Mouse (Mus musculus): Measurements from ENCODE around the gene Cdkl4. TPM values are rescaled to one million over a fixed set of nuclear protein-coding genes. Genes with fewer than 3 reads are reported as not detected.
"Not testable (repeated sequence)": the region's sequence is repeated elsewhere in the genome, so short reads cannot be mapped to it uniquely, and the experiment has no call there.

Cdkl4 gene
- total and polyA plus RNA-seq, 2 experiments from 2014 or later, result 0.05 TPM; not detected in 1

GRCm38 (mm10) chr17:80543646-80544045, 34.0 kb downstream of the Cdkl4 start:
- Histone ChIP-seq H3K9me3 (replicated peaks; ENCODE audit: control insufficient read depth, low read length) (no peaks in the 10 kb centered on the region), H3K27me3 (ENCODE audit: control insufficient read depth, insufficient read depth, low read length) (no peaks in the 10 kb centered on the region), H3K4me3 (ENCODE audit: low read depth, low read length) (no peak overlapping the region), H3K36me3 (replicated peaks; ENCODE audit: control insufficient read depth, insufficient read depth, low read length) (no peaks in the 10 kb centered on the region), H3K27ac (ENCODE audit: low read depth) (no peak overlapping the region), H3K9ac (replicated peaks; ENCODE audit: low read depth, low read length) (no peak overlapping the region), H3K4me1 (ENCODE audit: control insufficient read depth, insufficient read depth) (no peaks in the 10 kb centered on the region), H3K4me2 (ENCODE audit: low read depth, low read length) (no peak overlapping the region)
- no peak for TF ChIP-seq EP300 (IDR thresholded peaks at IDR 0.05; ENCODE audit: low read depth)
- no peak for TF ChIP-seq CTCF (IDR thresholded peaks at IDR 0.05; ENCODE audit: low read depth)
- ATAC-seq (ENCODE audit: insufficient read depth, low read depth) (no peak), DNase-seq (ENCODE audit: low spot score) (no peak)
- WGBS, result 85% methylated on average over 20 of the region's 20 CpGs

GRCm38 (mm10) chr17:80537136-80537535, 40.5 kb downstream of the Cdkl4 start:
- H3K36me3 ChIP-seq (replicated peaks; ENCODE audit: control insufficient read depth, insufficient read depth, low read length), result no peaks in the 10 kb centered on the region
- peaks cover 8% of the 10 kb centered on the region; the same call in 1 of the 2 replicates for H3K9me3 ChIP-seq (replicated peaks; ENCODE audit: control insufficient read depth, low read length)
- no peak overlapping the region for H3K4me3 ChIP-seq (ENCODE audit: low read depth, low read length)
- 57% methylated on average over 6 of the region's 6 CpGs for WGBS
- no peak overlapping the region for H3K9ac ChIP-seq (replicated peaks; ENCODE audit: low read depth, low read length)
- no peak overlapping the region for H3K27ac ChIP-seq (ENCODE audit: low read depth)
- ATAC-seq (ENCODE audit: insufficient read depth, low read depth) (no peak), DNase-seq (ENCODE audit: low spot score) (no peak)
- no peaks in the 10 kb centered on the region for H3K4me1 ChIP-seq (ENCODE audit: control insufficient read depth, insufficient read depth)
- no peak overlapping the region for H3K4me2 ChIP-seq (ENCODE audit: low read depth, low read length)
- TF ChIP-seq EP300 (IDR thresholded peaks at IDR 0.05; ENCODE audit: low read depth) (no peak), CTCF (IDR thresholded peaks at IDR 0.05; ENCODE audit: low read depth) (no peak)
- no peaks in the 10 kb centered on the region for H3K27me3 ChIP-seq (ENCODE audit: control insufficient read depth, insufficient read depth, low read length)

- Histone ChIP-seq H3K27me3 (ENCODE audit: control insufficient read depth, insufficient read depth, low read length) (no peaks in the 10 kb centered on the region), H3K36me3 (replicated peaks; ENCODE audit: control insufficient read depth, insufficient read depth, low read length) (no peaks in the 10 kb centered on the region), H3K9ac (replicated peaks; ENCODE audit: low read depth, low read length) (no peak overlapping the region), H3K9me3 (replicated peaks; ENCODE audit: control insufficient read depth, low read length) (peaks cover 8% of the 10 kb centered on the region; the same call in 1 of the 2 replicates), H3K27ac (ENCODE audit: low read depth) (no peak overlapping the region), H3K4me2 (ENCODE audit: low read depth, low read length) (no peak overlapping the region), H3K4me3 (ENCODE audit: low read depth, low read length) (no peak overlapping the region), H3K4me1 (ENCODE audit: control insufficient read depth, insufficient read depth) (no peaks in the 10 kb centered on the region)
- DNase-seq (ENCODE audit: low spot score), result no peak
- no peak for TF ChIP-seq EP300 (IDR thresholded peaks at IDR 0.05; ENCODE audit: low read depth)
- TF ChIP-seq CTCF (IDR thresholded peaks at IDR 0.05; ENCODE audit: low read depth), result no peak
- ATAC-seq (ENCODE audit: insufficient read depth, low read depth), result no peak
- 35% methylated on average over 6 of the region's 6 CpGs for WGBS
These were observed 42.0 kb downstream of the Cdkl4 start for GRCm38 (mm10) chr17:80535633-80536032.

- 50% methylated on average over 2 of the region's 2 CpGs for WGBS
- not testable (repeated sequence) for H3K4me1 ChIP-seq (ENCODE audit: control insufficient read depth, insufficient read depth); DNase-seq (ENCODE audit: low spot score); H3K4me3 ChIP-seq (ENCODE audit: low read depth, low read length); H3K36me3 ChIP-seq (replicated peaks; ENCODE audit: control insufficient read depth, insufficient read depth, low read length); H3K27ac ChIP-seq (ENCODE audit: low read depth); H3K9ac ChIP-seq (replicated peaks; ENCODE audit: low read depth, low read length); ATAC-seq (ENCODE audit: insufficient read depth, low read depth); H3K9me3 ChIP-seq (replicated peaks; ENCODE audit: control insufficient read depth, low read length); H3K27me3 ChIP-seq (ENCODE audit: control insufficient read depth, insufficient read depth, low read length); H3K4me2 ChIP-seq (ENCODE audit: low read depth, low read length)
These were observed 46.3 kb downstream of the Cdkl4 start for GRCm38 (mm10) chr17:80531351-80531750.

GRCm38 (mm10) chr17:80523231-80523630, 54.4 kb downstream of the Cdkl4 start:
- Histone ChIP-seq H3K27ac (ENCODE audit: low read depth) (no peak overlapping the region), H3K27me3 (ENCODE audit: control insufficient read depth, insufficient read depth, low read length) (no peaks in the 10 kb centered on the region), H3K4me2 (ENCODE audit: low read depth, low read length) (no peak overlapping the region), H3K36me3 (replicated peaks; ENCODE audit: control insufficient read depth, insufficient read depth, low read length) (no peaks in the 10 kb centered on the region), H3K9ac (replicated peaks; ENCODE audit: low read depth, low read length) (no peak overlapping the region), H3K4me3 (ENCODE audit: low read depth, low read length) (no peak overlapping the region), H3K9me3 (replicated peaks; ENCODE audit: control insufficient read depth, low read length) (no peaks in the 10 kb centered on the region), H3K4me1 (ENCODE audit: control insufficient read depth, insufficient read depth) (no peaks in the 10 kb centered on the region)
- ATAC-seq (ENCODE audit: insufficient read depth, low read depth), result no peak
- no peak for DNase-seq (ENCODE audit: low spot score)
- TF ChIP-seq EP300 (IDR thresholded peaks at IDR 0.05; ENCODE audit: low read depth) (no peak), CTCF (IDR thresholded peaks at IDR 0.05; ENCODE audit: low read depth) (no peak)
- 82% methylated on average over 3 of the region's 3 CpGs for WGBS

- Histone ChIP-seq H3K4me2 (ENCODE audit: low read depth, low read length) (no peak overlapping the region), H3K36me3 (replicated peaks; ENCODE audit: control insufficient read depth, insufficient read depth, low read length) (no peaks in the 10 kb centered on the region), H3K27me3 (ENCODE audit: control insufficient read depth, insufficient read depth, low read length) (no peaks in the 10 kb centered on the region), H3K4me1 (ENCODE audit: control insufficient read depth, insufficient read depth) (no peaks in the 10 kb centered on the region), H3K4me3 (ENCODE audit: low read depth, low read length) (no peak overlapping the region), H3K9me3 (replicated peaks; ENCODE audit: control insufficient read depth, low read length) (no peaks in the 10 kb centered on the region), H3K27ac (ENCODE audit: low read depth) (no peak overlapping the region), H3K9ac (replicated peaks; ENCODE audit: low read depth, low read length) (no peak overlapping the region)
- 71% methylated on average over 7 of the region's 7 CpGs for WGBS
- DNase-seq (ENCODE audit: low spot score), result no peak
- no peak for TF ChIP-seq CTCF (IDR thresholded peaks at IDR 0.05; ENCODE audit: low read depth)
- no peak for TF ChIP-seq EP300 (IDR thresholded peaks at IDR 0.05; ENCODE audit: low read depth)
- ATAC-seq (ENCODE audit: insufficient read depth, low read depth), result no peak
These were observed 55.4 kb downstream of the Cdkl4 start for GRCm38 (mm10) chr17:80522229-80522556.
